Mouse (Mus musculus) adrenal gland, postnatal 4 days (tissue): ENCODE results near the gene Slc16a9. TPM values are rescaled to one million over a fixed set of nuclear protein-coding genes. Genes with fewer than 3 reads are reported as not detected.
A peak's percentile ranks its signal among the peaks of the same experiment; 100 is the strongest.

Source experiments
- DNase-seq, 2 experiments: peaks; one replicate each; pipeline ENCODE4 v3.0.0; 2021 to 2022; ENCODE audit warnings: low spot score in 2 of 2, mixed read lengths in 2 of 2
- total RNA-seq, 2 experiments: library from RNA; stranded (reverse); gene quantifications; 2 replicates each; pipeline ENCODE4 v1.2.3; 2021

Gene Slc16a9
- total RNA-seq, 2 experiments from 2014 or later, result 4.5 to 4.9 TPM

DNA sequence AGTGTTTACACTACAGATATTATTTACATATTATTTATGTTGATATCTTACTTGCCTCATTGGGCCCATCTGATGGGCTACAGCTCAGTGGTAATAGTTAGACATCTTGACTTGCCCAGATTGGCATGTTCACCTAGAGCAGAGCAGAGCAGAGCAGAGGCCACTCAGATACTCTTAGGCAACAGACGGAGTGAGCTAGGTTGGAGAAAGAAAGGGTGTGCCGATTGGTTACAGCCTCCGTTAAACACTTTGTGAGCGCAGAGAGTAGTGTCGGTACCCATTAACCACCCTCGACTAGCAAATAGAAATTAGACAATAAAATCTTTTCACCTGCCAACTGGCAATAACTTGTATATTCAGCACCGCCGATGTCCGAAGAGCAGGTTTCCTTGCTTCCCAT, 1.2 kb downstream of the Slc16a9 start:
- no peak for DNase-seq

DNA sequence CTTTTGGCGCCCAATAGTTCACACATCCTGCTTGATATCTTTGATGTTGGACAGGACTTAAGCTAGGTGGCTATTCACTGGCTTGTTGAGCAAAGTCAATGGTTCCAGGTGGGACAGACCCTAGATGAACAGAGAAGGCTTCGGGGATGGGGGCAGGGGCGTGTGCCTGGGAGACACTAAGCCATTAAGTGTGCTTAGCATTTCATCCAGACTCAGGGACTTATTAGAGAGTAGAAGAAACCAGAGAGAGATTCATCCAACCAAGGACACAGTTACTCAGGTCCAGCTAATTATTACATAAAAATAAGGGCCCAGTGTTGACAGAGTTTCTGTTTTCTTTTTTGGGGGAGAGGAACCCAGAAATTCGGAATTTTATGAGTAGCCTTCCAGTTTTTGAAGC, 5.5 kb downstream of the Slc16a9 start:
- DNase-seq, result no peak

DNA sequence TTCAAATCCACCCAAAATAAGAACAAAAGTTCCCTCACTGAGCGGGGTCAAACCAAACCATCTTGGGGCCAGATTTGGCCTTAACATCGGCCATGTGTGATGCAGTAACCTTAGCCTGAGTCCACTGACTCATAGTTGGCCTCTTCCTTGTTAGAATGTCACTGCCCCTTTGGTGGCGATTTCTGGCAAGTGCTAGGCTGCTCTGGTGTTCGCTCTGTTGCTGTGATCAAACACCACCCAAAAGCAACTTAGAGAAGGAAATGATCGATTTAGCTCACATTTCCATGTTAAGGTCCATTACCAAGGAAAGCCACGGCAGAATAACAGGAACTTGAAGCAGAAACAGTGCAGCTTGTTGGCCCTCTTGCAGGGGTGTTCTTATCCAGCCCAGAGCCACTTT, 5.9 kb downstream of the Slc16a9 start:
- DNase-seq, result no peak

DNA sequence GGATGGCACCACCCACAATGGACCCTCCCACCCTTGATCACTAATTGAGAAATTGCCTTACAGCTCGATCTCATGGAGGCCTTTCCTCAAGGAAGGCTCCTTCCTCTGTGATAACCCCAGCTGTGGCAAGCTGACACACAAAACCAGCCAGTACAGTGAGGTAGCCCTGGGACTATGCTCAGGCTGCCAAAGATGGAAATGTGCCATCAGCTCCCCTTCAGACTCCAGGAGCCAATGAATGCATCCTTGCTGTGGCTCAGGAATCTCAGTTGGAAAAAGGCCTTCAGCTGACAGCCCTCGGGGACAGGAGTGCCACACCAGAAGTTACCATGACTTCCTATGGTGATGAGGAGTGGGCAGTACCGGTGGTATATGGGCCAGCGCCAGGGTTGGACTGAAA, 9.8 kb downstream of the Slc16a9 start:
- DNase-seq, result no peak

DNA sequence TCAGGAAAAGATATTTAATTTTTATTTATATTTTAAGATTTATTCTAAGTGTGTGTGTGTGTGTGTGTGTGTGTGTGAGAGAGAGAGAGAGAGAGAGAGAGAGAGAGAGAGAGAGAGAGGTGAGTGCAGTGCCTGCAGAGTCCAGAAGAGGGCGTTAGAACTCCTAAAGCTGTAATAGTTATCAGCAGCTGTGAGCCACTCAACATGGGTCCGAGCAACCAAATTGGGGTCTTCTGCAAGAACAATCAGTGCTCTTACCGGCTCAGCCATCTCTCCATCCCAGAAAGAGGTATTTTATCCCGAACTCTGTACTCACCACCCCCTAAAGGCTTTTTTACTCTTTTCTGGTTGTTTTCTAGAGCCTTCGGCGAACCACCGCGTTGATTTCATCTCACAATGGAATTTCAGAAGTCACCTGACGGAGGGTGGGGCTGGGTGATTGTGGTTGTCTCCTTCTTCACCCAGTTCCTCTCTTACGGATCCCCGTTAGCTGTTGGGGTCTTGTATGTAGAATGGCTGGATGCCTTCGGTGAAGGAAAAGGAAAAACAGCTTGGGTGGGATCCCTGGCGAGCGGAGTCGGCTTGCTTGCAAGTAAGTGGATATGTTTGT, 10.8 kb downstream of the Slc16a9 start:
- DNase-seq, result no peak

DNA sequence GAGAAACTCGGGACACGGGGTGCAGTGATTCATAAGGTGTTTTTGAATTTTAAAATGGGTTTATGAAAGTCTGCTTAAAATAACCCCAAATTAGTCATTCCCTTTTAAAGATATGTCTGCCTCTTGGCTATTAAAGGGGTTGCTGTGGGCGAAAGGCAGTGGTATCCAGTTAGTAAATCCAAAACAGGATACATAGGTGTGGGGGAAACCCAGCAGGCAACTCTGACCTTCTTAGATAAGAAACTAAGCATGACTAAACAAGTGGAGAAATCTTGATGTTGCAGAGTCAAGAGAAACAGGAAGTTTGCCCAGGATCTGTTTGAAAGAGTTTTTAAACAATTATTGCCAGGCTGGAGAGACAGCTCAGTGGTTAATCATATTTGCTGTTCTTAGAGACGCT, 12.1 kb downstream of the Slc16a9 start:
- DNase-seq, result no peak

DNA sequence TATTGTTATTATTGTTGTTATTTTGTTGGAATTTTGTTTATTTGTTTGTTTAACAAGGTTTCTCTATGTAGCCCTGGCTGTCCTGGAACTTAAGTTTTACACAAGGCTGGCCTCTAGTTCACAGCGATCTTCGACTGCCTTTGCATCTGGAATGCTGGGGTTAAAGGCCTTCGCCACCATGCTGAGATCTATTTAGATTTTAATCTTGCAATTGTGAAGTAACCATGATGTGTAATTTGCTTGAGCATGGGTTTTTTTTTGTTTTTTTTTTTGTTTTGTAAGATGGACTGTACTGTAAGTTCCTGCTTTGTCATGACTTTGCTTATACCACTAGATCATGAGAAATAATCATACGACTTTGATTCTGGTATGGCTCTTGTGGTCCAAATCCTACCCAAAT, 16.0 kb downstream of the Slc16a9 start:
- no peak for DNase-seq

DNA sequence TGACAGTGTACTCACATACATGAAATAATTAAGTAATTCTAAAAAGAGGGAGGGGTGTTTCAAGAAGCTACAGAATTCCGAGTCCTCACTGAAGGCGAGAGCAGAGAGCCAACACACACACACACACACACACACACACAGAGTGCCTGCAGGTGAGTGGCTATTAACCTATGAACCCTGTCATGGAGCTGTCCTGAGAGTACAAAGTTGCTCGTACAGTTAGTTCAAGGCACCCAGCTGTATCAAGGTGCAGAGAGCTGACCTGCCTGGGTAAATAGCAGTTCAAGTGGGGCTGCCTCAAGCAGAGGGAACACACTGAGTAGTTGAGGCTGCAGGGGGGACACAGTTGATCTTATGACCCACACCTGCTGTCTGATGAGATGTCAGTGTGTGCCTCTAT, 17.2 kb downstream of the Slc16a9 start:
- DNase-seq, result no peak

DNA sequence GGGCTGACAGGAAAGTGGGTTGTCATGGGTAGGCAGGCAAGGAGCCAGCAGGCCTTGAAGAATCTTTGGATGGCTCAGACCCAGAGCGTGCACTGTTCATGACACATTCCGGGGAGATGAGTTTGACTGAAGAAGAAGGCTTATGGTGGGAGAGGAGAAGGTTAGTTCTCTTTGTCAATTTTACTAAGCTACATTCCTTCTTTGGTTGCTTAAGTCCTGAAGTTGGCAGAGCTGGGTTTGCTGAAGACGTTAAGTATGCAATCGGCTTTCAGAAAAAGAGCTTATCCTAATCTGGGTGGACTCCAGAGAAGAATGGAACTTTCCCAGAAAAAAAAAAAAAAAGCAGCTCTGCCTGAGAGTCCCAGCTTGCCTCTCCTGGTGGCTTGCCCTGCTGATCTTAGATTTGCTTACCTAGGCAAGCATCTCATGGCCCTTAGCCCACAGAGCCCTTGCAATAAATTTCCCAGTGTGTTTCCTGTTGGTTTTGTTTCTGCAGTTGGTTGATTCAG, 18.8 kb downstream of the Slc16a9 start:
- no peak for DNase-seq

DNA sequence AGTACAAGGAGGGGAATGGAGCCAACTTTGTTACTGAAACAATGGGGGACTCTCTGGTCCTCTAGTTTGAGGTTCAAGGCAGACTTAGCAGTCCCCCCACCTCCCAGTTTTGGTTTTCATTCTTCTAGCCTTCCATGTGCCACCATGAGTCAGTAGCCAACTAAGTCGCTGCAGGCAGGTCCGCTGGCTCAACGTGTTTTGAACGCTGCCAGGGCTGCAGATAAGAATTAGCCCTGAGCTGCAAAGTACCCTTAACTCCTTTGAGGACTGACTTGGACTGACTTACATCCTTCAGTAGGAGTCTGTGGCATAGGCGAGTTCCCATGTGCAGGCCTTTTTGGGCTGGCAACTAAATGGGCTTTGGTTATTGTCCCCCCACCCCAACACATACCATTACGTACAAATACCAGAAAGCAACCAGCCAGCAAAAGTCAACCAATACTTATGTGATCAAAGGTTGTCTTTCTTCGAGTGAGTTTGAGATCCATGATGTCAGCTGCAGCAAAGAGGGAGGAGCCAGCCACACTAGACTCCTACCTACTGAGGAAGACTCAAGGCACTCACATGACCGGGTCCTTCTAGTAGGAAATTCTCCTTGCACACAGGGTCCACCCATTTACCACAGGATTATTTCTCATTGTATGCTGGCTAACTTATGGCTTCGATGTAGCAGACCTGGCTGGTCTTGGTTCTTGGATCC, 19.6 kb downstream of the Slc16a9 start:
- DNase-seq, result no peak

DNA sequence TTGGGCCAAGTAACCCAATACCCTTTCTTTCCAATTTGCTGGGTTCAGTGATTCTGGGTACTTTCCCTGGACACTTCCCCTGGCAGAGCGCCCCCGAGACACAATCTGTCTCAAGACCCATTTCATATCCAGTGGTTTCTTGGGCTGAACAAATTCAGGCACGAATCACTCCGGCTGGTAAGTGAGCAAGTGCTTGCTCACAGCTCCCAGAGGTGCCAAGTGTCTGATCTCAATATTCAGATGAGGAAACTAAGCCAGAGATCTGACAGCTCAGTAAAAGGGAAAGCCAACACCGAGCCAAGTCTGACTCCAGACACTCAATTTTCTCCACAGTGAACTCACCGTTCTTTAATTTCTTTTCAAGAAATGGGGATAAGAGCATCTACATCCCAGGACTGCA, 21.6 kb downstream of the Slc16a9 start:
- DNase-seq, result no peak

DNA sequence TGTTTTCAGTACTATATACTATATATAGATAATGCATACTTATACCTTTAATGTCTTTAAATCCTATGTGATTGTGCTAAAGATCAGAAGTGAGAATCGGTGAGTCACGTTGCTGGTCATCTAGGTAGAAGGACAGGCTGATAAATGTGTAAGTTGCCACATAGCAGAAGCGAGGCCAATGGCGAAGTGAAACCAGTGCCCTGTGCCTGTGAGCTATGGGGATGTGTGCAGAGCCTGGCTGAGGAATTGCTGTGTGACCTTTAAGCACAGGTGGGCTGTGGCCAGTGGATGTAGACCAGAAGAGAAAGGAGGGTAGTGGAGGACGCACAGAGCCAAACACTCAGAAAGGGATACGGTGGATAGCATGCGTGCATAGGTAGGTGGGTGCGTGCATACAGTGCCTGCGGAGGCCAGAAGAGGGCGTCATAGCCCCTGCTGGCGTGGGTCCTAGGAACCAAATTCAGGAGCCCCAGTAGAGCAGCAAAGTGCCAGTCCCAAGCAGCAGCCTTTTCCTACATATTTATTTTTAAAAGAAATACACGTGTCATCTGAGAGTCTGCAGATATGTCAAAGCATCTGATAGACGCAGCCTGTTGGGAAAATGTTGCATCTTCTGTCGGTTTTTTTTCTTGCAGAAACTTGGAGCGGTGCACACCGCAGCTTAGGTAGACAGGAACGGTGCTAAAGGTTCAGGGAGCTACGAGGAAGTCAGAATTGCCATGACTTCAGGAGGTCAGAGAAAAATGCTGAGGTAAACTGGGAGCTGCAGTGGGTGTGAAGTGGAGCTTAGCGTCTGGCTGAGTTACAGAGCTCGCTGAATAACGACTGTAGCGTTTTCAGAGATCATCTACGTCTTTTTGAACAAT, 23.9 kb downstream of the Slc16a9 start:
- no peak for DNase-seq

DNA sequence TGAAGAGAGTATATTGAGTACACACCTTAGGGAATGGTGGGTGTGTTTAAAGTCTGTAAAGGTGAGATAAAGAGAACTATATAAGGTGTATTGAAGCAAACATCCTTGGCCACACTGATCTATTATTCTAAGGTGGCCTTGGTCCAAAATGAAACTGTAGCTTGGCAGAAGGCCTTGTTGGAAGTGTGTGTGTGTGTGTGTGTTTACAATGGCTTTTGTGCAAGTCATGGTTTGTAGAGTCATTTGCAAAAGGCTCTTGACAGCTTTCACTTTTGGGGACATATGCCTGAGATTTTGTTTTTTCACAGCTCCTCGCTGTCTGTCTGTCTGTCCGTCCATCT, 24.5 kb downstream of the Slc16a9 start:
- no peak for DNase-seq

DNA sequence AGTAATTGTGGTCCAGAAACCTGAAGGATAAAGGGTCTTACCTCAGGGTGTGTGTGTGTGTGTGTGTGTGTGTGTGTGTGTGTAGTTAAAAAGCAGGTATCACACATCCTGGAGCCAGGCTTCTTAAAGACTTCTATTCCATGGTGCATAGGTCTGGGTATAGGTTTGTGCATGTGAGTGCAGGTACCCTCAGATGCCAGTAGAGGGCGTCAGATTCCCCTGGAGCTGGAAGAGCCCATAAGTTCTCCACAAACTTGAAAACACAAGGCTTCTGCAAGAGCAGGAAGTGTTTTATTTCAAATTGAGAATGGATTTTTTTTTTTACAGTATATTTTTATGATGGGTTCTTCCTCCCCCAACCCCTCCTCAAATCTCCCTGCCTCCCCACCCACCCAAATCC, 31.8 kb downstream of the Slc16a9 start:
- no peak for DNase-seq

DNA sequence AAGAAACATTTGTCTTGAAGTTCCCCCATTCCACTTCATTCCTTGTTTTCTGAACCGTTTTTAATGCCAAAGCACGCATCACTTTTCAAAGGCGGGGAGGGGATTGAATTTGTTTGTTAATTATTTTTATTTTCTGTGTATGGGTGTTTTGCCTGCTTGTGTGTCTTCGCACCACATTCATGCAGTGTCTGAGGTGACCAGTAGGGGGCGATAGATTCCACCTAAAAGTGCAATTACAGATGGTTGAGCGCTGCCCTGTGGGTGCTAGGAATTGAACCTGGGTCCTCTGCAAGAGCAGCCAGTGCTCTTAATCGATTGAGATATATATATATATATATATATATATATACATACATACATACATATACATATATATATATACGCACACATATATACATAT, 34.4 kb downstream of the Slc16a9 start:
- DNase-seq, result no peak

DNA sequence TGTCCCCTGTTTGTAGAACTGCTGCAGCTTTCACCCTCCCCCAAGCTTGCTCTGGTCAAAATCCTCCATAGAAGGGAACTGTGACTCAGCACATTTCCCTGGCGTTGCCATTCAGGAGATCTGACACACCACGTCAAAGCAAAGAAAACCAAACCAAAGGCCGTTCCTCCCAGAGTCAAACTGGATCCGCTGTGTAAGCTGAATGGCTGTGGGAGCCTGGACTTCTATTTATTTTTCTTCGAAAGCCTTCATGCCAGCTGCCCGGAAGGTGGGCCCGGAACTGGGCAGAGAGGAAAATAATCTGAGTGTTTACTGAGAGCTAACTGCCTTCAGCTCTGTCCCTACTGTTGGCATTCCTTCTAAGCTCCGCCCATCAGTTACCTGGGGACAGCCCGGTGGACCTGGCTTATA, 42.9 kb downstream of the Slc16a9 start:
- no peak for DNase-seq

DNA sequence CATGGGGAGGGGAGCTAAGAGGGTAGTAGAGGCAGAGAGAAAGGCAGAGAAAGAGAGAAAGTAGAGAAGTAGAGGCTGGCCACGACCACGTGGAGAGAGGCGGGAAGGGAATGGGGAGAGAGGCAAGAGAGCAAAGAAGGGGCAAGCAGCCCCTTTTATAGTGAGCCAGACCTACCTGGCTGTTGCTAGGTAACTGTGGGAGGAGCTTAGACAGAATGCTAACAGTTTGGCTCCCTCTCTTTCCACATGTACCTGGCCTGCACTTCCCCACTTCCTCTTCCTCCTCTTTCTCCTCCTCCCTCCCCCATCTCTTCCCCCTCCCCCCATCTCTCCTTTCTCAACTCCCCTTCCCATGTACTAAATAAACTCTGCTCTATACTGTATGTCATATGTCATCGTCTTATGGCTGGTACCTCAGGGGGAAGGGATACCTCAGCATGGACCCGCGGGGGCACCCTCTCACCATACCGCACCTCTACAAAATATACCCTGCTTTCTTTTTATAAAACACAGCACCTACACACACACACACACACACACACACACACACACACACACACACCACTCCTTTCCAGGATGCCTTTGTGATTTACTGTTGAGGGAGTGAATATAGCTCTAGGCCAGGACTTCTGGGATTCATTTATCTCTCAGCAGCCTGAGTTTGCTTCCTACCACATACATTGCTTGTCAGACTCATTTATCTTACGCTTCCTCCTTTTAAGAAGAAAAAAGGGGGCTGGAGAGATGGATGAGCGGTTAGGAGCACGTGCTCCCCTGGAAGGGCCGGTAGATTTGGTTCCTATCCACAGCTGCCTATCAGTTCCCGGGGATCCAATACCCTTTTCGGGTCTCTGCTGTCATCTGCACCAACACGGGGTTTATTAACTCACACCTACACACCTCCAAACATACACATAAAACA, 43.8 kb downstream of the Slc16a9 start:
- no peak for DNase-seq

DNA sequence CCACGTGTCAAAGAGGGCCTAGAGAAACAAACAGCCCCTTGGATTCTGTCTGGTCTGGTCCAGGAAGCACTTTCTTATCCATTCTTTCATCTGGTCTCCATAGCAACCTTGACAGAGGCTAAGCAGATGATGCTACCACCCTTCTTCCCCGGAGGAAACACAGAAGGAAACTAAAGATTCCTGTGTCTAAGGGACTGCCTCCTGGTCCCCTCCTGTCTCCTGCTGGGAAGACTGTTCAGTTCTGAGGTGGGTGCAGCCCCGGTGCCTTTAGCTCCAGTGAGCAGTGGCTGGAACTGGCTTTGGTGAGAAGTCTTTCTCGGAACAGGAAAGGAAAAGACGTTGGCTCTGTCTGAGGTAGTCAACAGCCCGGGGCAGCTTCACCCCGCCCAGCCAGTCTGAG, 47.1 kb downstream of the Slc16a9 start:
- no peak for DNase-seq

DNA sequence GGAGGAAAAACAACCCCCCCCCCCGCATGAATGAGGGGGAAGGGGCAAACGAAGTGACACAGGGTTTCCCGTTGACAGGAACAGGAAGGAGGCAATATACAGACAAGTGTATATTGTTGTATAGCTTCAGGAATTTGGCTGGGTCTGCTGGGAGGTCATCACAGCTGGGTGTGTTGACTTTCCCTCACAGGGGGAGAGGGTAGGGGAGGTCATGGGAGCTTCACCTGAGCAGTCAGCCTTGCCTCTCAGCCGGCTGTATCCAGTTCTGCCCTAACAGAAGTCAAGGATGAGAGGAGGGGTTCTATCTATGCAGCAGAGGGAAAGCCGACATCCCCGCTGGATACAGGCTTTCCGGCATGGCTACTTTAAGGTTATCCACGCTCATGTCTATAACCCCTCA, 49.2 kb downstream of the Slc16a9 start:
- no peak for DNase-seq

DNA sequence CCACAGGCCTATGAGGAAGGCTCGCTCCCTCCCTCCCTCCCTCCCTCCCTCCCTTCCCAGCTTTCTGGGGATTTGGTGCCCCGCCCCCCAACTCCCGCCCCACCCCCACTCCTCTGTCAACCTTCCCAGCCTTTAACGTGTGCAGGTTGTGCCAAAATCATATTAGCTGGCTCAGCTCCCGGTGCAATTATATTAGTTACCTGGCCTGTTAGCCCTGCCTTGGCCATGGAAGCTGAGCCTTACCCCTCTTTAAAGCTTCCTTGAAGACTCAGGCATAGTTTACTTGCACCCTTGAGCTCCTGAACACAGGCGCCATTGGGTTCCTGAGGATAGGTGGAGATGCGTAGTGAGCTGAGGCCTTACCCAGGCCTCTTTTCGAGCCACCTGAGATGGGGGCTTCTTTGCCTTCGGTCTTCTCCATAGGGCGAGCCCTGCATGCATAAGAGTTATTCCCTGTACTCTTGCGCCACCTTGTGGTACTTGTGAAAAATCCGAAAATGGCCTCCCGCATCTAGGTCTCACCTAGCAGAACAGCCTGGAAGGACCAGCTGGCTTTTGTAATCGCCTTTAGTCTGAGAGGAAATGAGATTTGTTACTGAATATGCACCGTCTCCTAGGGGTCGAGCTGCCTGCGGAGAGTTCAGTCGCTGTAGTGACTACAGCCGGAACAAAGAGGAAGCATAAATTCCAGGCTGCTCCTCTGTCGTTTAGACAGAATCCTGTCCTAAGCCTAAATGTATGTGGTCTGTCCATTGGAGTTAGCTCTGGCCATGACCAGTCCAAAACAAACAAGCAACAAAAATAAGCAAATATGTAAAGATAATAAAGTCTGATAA, 51.8 kb downstream of the Slc16a9 start:
- peak in 1 of 2 experiments; percentile 34 for DNase-seq
